In genomic region chr1:177231122-177231521, GRCm38 (mm10) we compare ENCODE assay signal across 17 mouse cellular contexts.
"Had no signal": no experiment of that assay in that cellular context is flagged by ENCODE, and none has a peak within 500 bp of the region (broad histone marks: within the 10 kb centered on the region; RNA-seq: fewer than 3 reads in every experiment).

No protein-coding gene starts in this region.

- DNase-seq: lung, adult 18-20 months; midbrain, embryonic 14.5 days; retina, postnatal 1 day; right cerebral cortex, adult 18-20 months; thymus, adult 2 months; thymus, postnatal 25 days; thymus, postnatal 4 days had no signal

- H3K27me3 ChIP-seq: liver, embryonic 12.5 days; midbrain, embryonic 12.5 days; neural tube, embryonic 13.5 days; neural tube, embryonic 15.5 days; stomach, embryonic 15.5 days had no signal

- ATAC-seq: liver, embryonic 12.5 days; midbrain, embryonic 16.5 days had no signal

- H3K27ac ChIP-seq: liver, embryonic 12.5 days; liver, embryonic 14.5 days; midbrain, embryonic 10.5 days; midbrain, embryonic 12.5 days; neural tube, embryonic 13.5 days; neural tube, embryonic 15.5 days; stomach, embryonic 15.5 days; stomach, postnatal 0 days had no signal

- H3K9ac ChIP-seq: liver, embryonic 12.5 days; liver, embryonic 14.5 days; midbrain, embryonic 12.5 days; neural tube, embryonic 13.5 days; neural tube, embryonic 15.5 days; stomach, embryonic 15.5 days had no signal

- H3K36me3 ChIP-seq: liver, embryonic 12.5 days; stomach, embryonic 15.5 days had no signal

- H3K9me3 ChIP-seq: liver, embryonic 12.5 days; midbrain, embryonic 10.5 days; midbrain, embryonic 12.5 days; neural tube, embryonic 13.5 days; neural tube, embryonic 15.5 days; stomach, embryonic 15.5 days had no signal

- H3K4me2 ChIP-seq: liver, embryonic 12.5 days; midbrain, embryonic 12.5 days; neural tube, embryonic 13.5 days; neural tube, embryonic 15.5 days; stomach, embryonic 15.5 days had no signal

- H3K4me1 ChIP-seq: liver, embryonic 12.5 days; midbrain, embryonic 10.5 days; midbrain, embryonic 12.5 days; neural tube, embryonic 13.5 days; neural tube, embryonic 15.5 days; stomach, embryonic 15.5 days had no signal

- H3K4me3 ChIP-seq: liver, embryonic 12.5 days; midbrain, embryonic 10.5 days; midbrain, embryonic 12.5 days; myocyte; neural tube, embryonic 13.5 days; neural tube, embryonic 15.5 days; stomach, embryonic 15.5 days had no signal
